Mouse (Mus musculus): ENCODE measurements around the gene Tcstv3. TPM values are rescaled to one million over a fixed set of nuclear protein-coding genes. Genes with fewer than 3 reads are reported as not detected.
"Not testable (repeated sequence)": the region's sequence is repeated elsewhere in the genome, so short reads cannot be mapped to it uniquely, and the experiment has no call there.

Tcstv3 gene
- not detected in 2 replicates for polyA plus RNA-seq (2015; fragmentation: Nextera tagmentation; extraction: Ambion mirVana)

GRCm38 (mm10) chr13:120316578-120316977, at the start of gene Tcstv3:
Gene Tcstv3, plus strand, starts transcription at chr13:120316878.
- 56% methylated on average over 3 of the region's 3 CpGs for WGBS
- not testable (repeated sequence) for H3K9ac ChIP-seq; H3K9me3 ChIP-seq; H3K36me3 ChIP-seq; H3K27ac ChIP-seq; H3K4me3 ChIP-seq; ATAC-seq (ENCODE audit: borderline replicate concordance, extremely low read depth, low FRiP score, low TSS enrichment); H3K27me3 ChIP-seq; H3K4me1 ChIP-seq; H3K4me2 ChIP-seq

- ATAC-seq (ENCODE audit: borderline replicate concordance, extremely low read depth, low FRiP score, low TSS enrichment); H3K9me3 ChIP-seq: not testable (repeated sequence)
- WGBS: 25% methylated on average over 2 of the region's 2 CpGs
Measured at GRCm38 (mm10) chr13:120277837-120278236, 38.8 kb upstream of the Tcstv3 start.

GRCm38 (mm10) chr13:120278784-120279183, 37.9 kb upstream of the Tcstv3 start:
- H3K4me2 ChIP-seq: no peak overlapping the region
- H3K4me3 ChIP-seq: no peak overlapping the region
- no peak overlapping the region for H3K9ac ChIP-seq
- no peak for ATAC-seq (ENCODE audit: borderline replicate concordance, extremely low read depth, low FRiP score, low TSS enrichment)
- H3K27ac ChIP-seq: no peak overlapping the region
- WGBS: 84% methylated on average over 9 of the region's 9 CpGs
- H3K4me1 ChIP-seq: no peaks in the 10 kb centered on the region
- no peaks in the 10 kb centered on the region for H3K36me3 ChIP-seq
- H3K9me3 ChIP-seq: no peaks in the 10 kb centered on the region
- no peaks in the 10 kb centered on the region for H3K27me3 ChIP-seq

More at GRCm38 (mm10) chr13:120277837-120278236, 38.8 kb upstream of the Tcstv3 start:
- H3K36me3 ChIP-seq, H3K27ac ChIP-seq, H3K4me2 ChIP-seq, H3K9ac ChIP-seq, H3K4me1 ChIP-seq, H3K4me3 ChIP-seq, H3K27me3 ChIP-seq: not testable (repeated sequence)

GRCm38 (mm10) chr13:120299324-120299894, 17.3 kb upstream of the Tcstv3 start:
- Histone ChIP-seq H3K27me3 (no peaks in the 10 kb centered on the region), H3K9ac (no peak overlapping the region), H3K4me3 (no peak overlapping the region), H3K36me3 (no peaks in the 10 kb centered on the region), H3K27ac (no peak overlapping the region), H3K4me2 (no peak overlapping the region), H3K4me1 (no peaks in the 10 kb centered on the region), H3K9me3 (no peaks in the 10 kb centered on the region)
- no peak for ATAC-seq (ENCODE audit: borderline replicate concordance, extremely low read depth, low FRiP score, low TSS enrichment)
- 43% methylated on average over 1 of the region's 1 CpGs for WGBS

GRCm38 (mm10) chr13:120299991-120300442, 16.7 kb upstream of the Tcstv3 start, which contains the start of gene BC147527:
Gene BC147527, plus strand, starts transcription at chr13:120300392.
- H3K27ac ChIP-seq: no peak within 1 kb of the TSS
- WGBS: 49% methylated on average over 2 of the region's 2 CpGs
- H3K27me3 ChIP-seq: no peaks in the 10 kb centered on the region
- no peak within 1 kb of the TSS for H3K9ac ChIP-seq
- no peaks in the 10 kb centered on the region for H3K9me3 ChIP-seq
- H3K4me1 ChIP-seq: no peaks in the 10 kb centered on the region
- no peak for ATAC-seq (ENCODE audit: borderline replicate concordance, extremely low read depth, low FRiP score, low TSS enrichment)
- H3K36me3 ChIP-seq: no peaks in the 10 kb centered on the region
- no peak within 1 kb of the TSS for H3K4me2 ChIP-seq
- no peak within 1 kb of the TSS for H3K4me3 ChIP-seq

- no peaks in the 10 kb centered on the region for H3K27me3 ChIP-seq
- H3K9me3 ChIP-seq: no peaks in the 10 kb centered on the region
- H3K36me3 ChIP-seq: no peaks in the 10 kb centered on the region
- ATAC-seq (ENCODE audit: borderline replicate concordance, extremely low read depth, low FRiP score, low TSS enrichment): no peak
- H3K27ac ChIP-seq: no peak overlapping the region
- H3K4me1 ChIP-seq: no peaks in the 10 kb centered on the region
- WGBS: 67% methylated on average over 4 of the region's 4 CpGs
- no peak overlapping the region for H3K4me3 ChIP-seq
- no peak overlapping the region for H3K9ac ChIP-seq
- H3K4me2 ChIP-seq: no peak overlapping the region
Measured at GRCm38 (mm10) chr13:120300853-120301252, 15.8 kb upstream of the Tcstv3 start.

- Histone ChIP-seq H3K27me3 (no peaks in the 10 kb centered on the region), H3K27ac (no peak overlapping the region), H3K4me1 (no peaks in the 10 kb centered on the region), H3K4me2 (no peak overlapping the region), H3K4me3 (no peak overlapping the region), H3K36me3 (no peaks in the 10 kb centered on the region), H3K9me3 (no peaks in the 10 kb centered on the region), H3K9ac (no peak overlapping the region)
- WGBS: 57% methylated on average over 4 of the region's 4 CpGs
- no peak for ATAC-seq (ENCODE audit: borderline replicate concordance, extremely low read depth, low FRiP score, low TSS enrichment)
Measured at GRCm38 (mm10) chr13:120310749-120311148, 5.9 kb upstream of the Tcstv3 start.

GRCm38 (mm10) chr13:120313584-120313983, 3.1 kb upstream of the Tcstv3 start:
- H3K4me1 ChIP-seq: no peaks in the 10 kb centered on the region
- H3K9ac ChIP-seq: no peak overlapping the region
- ATAC-seq (ENCODE audit: borderline replicate concordance, extremely low read depth, low FRiP score, low TSS enrichment): no peak
- no peak overlapping the region for H3K4me2 ChIP-seq
- H3K27ac ChIP-seq: no peak overlapping the region
- no peaks in the 10 kb centered on the region for H3K27me3 ChIP-seq
- no peaks in the 10 kb centered on the region for H3K36me3 ChIP-seq
- H3K9me3 ChIP-seq: no peaks in the 10 kb centered on the region
- no peak overlapping the region for H3K4me3 ChIP-seq
- WGBS: 39% methylated on average over 14 of the region's 14 CpGs

- no peak overlapping the region for H3K27ac ChIP-seq
- no peak overlapping the region for H3K4me3 ChIP-seq
- no peak overlapping the region for H3K4me2 ChIP-seq
- H3K9ac ChIP-seq: no peak overlapping the region
- ATAC-seq (ENCODE audit: borderline replicate concordance, extremely low read depth, low FRiP score, low TSS enrichment): no peak
- H3K9me3 ChIP-seq: no peaks in the 10 kb centered on the region
- 66% methylated on average over 3 of the region's 3 CpGs for WGBS
- no peaks in the 10 kb centered on the region for H3K36me3 ChIP-seq
- H3K27me3 ChIP-seq: no peaks in the 10 kb centered on the region
- H3K4me1 ChIP-seq: no peaks in the 10 kb centered on the region
Measured at GRCm38 (mm10) chr13:120320183-120320582, 3.5 kb downstream of the Tcstv3 start.

GRCm38 (mm10) chr13:120320721-120321120, 4.0 kb downstream of the Tcstv3 start:
- H3K9me3 ChIP-seq: no peaks in the 10 kb centered on the region
- H3K4me2 ChIP-seq: no peak overlapping the region
- H3K36me3 ChIP-seq: no peaks in the 10 kb centered on the region
- no peak overlapping the region for H3K9ac ChIP-seq
- no peaks in the 10 kb centered on the region for H3K27me3 ChIP-seq
- 91% methylated on average over 1 of the region's 1 CpGs for WGBS
- no peak overlapping the region for H3K4me3 ChIP-seq
- no peak overlapping the region for H3K27ac ChIP-seq
- ATAC-seq (ENCODE audit: borderline replicate concordance, extremely low read depth, low FRiP score, low TSS enrichment): no peak
- no peaks in the 10 kb centered on the region for H3K4me1 ChIP-seq
